Mouse (Mus musculus) lung, embryonic 14.5 days (tissue): ENCODE measurements around the gene Plod2. TPM values are rescaled to one million over a fixed set of nuclear protein-coding genes. Genes with fewer than 3 reads are reported as not detected.
A peak's percentile ranks its signal among the peaks of the same experiment; 100 is the strongest.

Experiments used
- ATAC-seq: fragments of 200-750 bp; cut with Nextera tagmentation; 2 replicates; pipeline ENCODE4 v1.8.0; 2017; ENCODE audit warnings: mild to moderate bottlenecking, moderate TSS enrichment, moderate library complexity; ENCODE audit not compliant: insufficient read depth
- DNase-seq: peaks from one replicate; pipeline ENCODE4 v3.0.0-alpha.2; 2015
- H3K27ac ChIP-seq: fragments of 300-500 bp; sonication (generic); 2 replicates; pipeline ENCODE4 v1.5.1; 2014; ENCODE audit warnings: low read depth, mild to moderate bottlenecking, moderate library complexity
- H3K27me3 ChIP-seq: fragments of 300-500 bp; sonication (generic); 2 replicates; pipeline ENCODE4 v1.6.1; 2014; ENCODE audit warnings: low read length, control low read depth; ENCODE audit not compliant: insufficient read depth
- H3K36me3 ChIP-seq: fragments of 300-500 bp; sonication (generic); 2 replicates; pipeline ENCODE4 v1.6.1; 2014; ENCODE audit warnings: control low read depth; ENCODE audit not compliant: insufficient read depth
- H3K4me1 ChIP-seq: fragments of 300-500 bp; sonication (generic); 2 replicates; pipeline ENCODE4 v1.6.1; 2014; ENCODE audit warnings: antibody characterized with exemption, control low read depth; ENCODE audit not compliant: insufficient read depth
- H3K4me2 ChIP-seq: fragments of 300-500 bp; sonication (generic); 2 replicates; pipeline ENCODE4 v1.6.1; 2014; ENCODE audit warnings: mild to moderate bottlenecking
- H3K4me3 ChIP-seq: fragments of 300-500 bp; sonication (generic); 2 replicates; pipeline ENCODE4 v1.5.1; 2014; ENCODE audit warnings: low read depth, low read length
- H3K9ac ChIP-seq: fragments of 300-500 bp; sonication (generic); 2 replicates; pipeline ENCODE4 v1.6.1; 2014
- H3K9me3 ChIP-seq: fragments of 300-500 bp; sonication (generic); 2 replicates; pipeline ENCODE4 v1.6.1; 2016; ENCODE audit warnings: low read depth, low read length, control low read depth
- CTCF ChIP-seq: IDR thresholded peaks from 2 replicates; pipeline ENCODE4 v1.5.1; 2016; ENCODE audit warnings: antibody characterized with exemption, low read depth
- WGBS: fragments of 180-500 bp; shearing (Covaris S2); extraction: QIAGEN DNeasy Blood & Tissue Kit; methylation state at CpG from one replicate; pipeline ENCODE4 v1.1.7; 2014; 5-methylcytosine and 5-hydroxymethylcytosine counted together
- polyA plus RNA-seq: library from polyadenylated mRNA; unstranded; fragments of >200 nt; fragmentation: Nextera tagmentation; extraction: Ambion mirVana; gene quantifications from 2 replicates; pipeline ENCODE4 v1.2.1, GENCODE M21; 2014

The Plod2 gene
- polyA plus RNA-seq, 1 experiment from 2014 or later = 47.4 TPM

GRCm38 (mm10) chr9:92546446-92546845 lies 4.4 kb downstream of the Plod2 start:
- 55% methylated on average over 8 of the region's 8 CpGs for WGBS
- Histone ChIP-seq H3K4me1 (peaks cover 22% of the 10 kb centered on the region), H3K27me3 (no peaks in the 10 kb centered on the region)

GRCm38 (mm10) chr9:92547106-92547505 lies 5.1 kb downstream of the Plod2 start:
- Histone ChIP-seq H3K9me3 (no peaks in the 10 kb centered on the region), H3K9ac (no peak overlapping the region), H3K36me3 (peaks cover 13% of the 10 kb centered on the region; the same call in 1 of the 2 replicates), H3K4me3 (no peak overlapping the region), H3K4me2 (no peak overlapping the region), H3K4me1 (peaks cover 21% of the 10 kb centered on the region), H3K27me3 (no peaks in the 10 kb centered on the region), H3K27ac (no peak overlapping the region)
- TF ChIP-seq CTCF = no peak
- no peak for DNase-seq
- no peak for ATAC-seq
- 46% methylated on average over 2 of the region's 2 CpGs for WGBS

More at GRCm38 (mm10) chr9:92546446-92546845, 4.4 kb downstream of the Plod2 start:
- H3K4me3 ChIP-seq = no peak overlapping the region
- ATAC-seq (no peak), DNase-seq (no peak)
- H3K9ac ChIP-seq = no peak overlapping the region
- no peaks in the 10 kb centered on the region for H3K9me3 ChIP-seq
- H3K36me3 ChIP-seq = peaks cover 13% of the 10 kb centered on the region; the same call in 1 of the 2 replicates
- no peak for TF ChIP-seq CTCF
- H3K4me2 ChIP-seq = peak overlapping the region; percentile 18; the same call in 1 of the 2 replicates
- no peak overlapping the region for H3K27ac ChIP-seq

- TF ChIP-seq CTCF = no peak
- no peak for DNase-seq
- Histone ChIP-seq H3K9ac (no peak overlapping the region), H3K4me1 (peaks cover 21% of the 10 kb centered on the region), H3K27ac (no peak overlapping the region), H3K27me3 (no peaks in the 10 kb centered on the region), H3K4me2 (no peak overlapping the region), H3K4me3 (no peak overlapping the region), H3K36me3 (peaks cover 13% of the 10 kb centered on the region; the same call in 1 of the 2 replicates), H3K9me3 (no peaks in the 10 kb centered on the region)
- 81% methylated on average over 7 of the region's 7 CpGs for WGBS
- no peak for ATAC-seq
Observed at GRCm38 (mm10) chr9:92547821-92548220, 5.8 kb downstream of the Plod2 start.

GRCm38 (mm10) chr9:92548603-92549002 lies 6.6 kb downstream of the Plod2 start:
- no peaks in the 10 kb centered on the region for H3K9me3 ChIP-seq
- no peak overlapping the region for H3K4me3 ChIP-seq
- TF ChIP-seq CTCF = no peak
- peaks cover 21% of the 10 kb centered on the region for H3K4me1 ChIP-seq
- H3K27me3 ChIP-seq = no peaks in the 10 kb centered on the region
- no peak overlapping the region for H3K9ac ChIP-seq
- H3K4me2 ChIP-seq = no peak overlapping the region
- WGBS = 60% methylated on average over 9 of the region's 9 CpGs
- H3K36me3 ChIP-seq = peaks cover 13% of the 10 kb centered on the region; the same call in 1 of the 2 replicates
- ATAC-seq (no peak), DNase-seq (no peak)
- no peak overlapping the region for H3K27ac ChIP-seq

GRCm38 (mm10) chr9:92549811-92550490 lies 7.9 kb downstream of the Plod2 start:
- Histone ChIP-seq H3K4me1 (peaks cover 13% of the 10 kb centered on the region), H3K4me2 (no peak overlapping the region), H3K4me3 (no peak overlapping the region), H3K27me3 (no peaks in the 10 kb centered on the region), H3K27ac (no peak overlapping the region), H3K36me3 (peaks cover 11% of the 10 kb centered on the region; the same call in 1 of the 2 replicates), H3K9ac (no peak overlapping the region), H3K9me3 (no peaks in the 10 kb centered on the region)
- ATAC-seq = no peak
- no peak for TF ChIP-seq CTCF
- no peak for DNase-seq
- 67% methylated on average over 11 of the region's 11 CpGs for WGBS

GRCm38 (mm10) chr9:92550981-92551380 lies 9.0 kb downstream of the Plod2 start:
- Histone ChIP-seq H3K9ac (no peak overlapping the region), H3K4me3 (no peak overlapping the region), H3K27me3 (no peaks in the 10 kb centered on the region), H3K4me2 (no peak overlapping the region), H3K27ac (no peak overlapping the region), H3K9me3 (no peaks in the 10 kb centered on the region), H3K4me1 (peaks cover 7% of the 10 kb centered on the region), H3K36me3 (peaks cover 9% of the 10 kb centered on the region; the same call in 1 of the 2 replicates)
- 50% methylated on average over 2 of the region's 2 CpGs for WGBS
- ATAC-seq (no peak), DNase-seq (no peak)
- TF ChIP-seq CTCF = no peak

- Histone ChIP-seq H3K4me2 (no peak overlapping the region), H3K36me3 (peaks cover 9% of the 10 kb centered on the region; the same call in 1 of the 2 replicates), H3K4me1 (peaks cover 3% of the 10 kb centered on the region; the same call in 1 of the 2 replicates), H3K4me3 (no peak overlapping the region), H3K27ac (no peak overlapping the region), H3K9me3 (no peaks in the 10 kb centered on the region), H3K9ac (no peak overlapping the region), H3K27me3 (no peaks in the 10 kb centered on the region)
- no peak for DNase-seq
- WGBS = 52% methylated on average over 4 of the region's 4 CpGs
- TF ChIP-seq CTCF = no peak
- ATAC-seq = no peak
Observed at GRCm38 (mm10) chr9:92551666-92552065, 9.6 kb downstream of the Plod2 start.
